Mouse (Mus musculus) urinary bladder, postnatal 10 days (tissue): ENCODE data around the gene Scgb3a1.

Experiments used
- DNase-seq: peaks from one replicate; pipeline ENCODE4 v3.0.0; 2022; ENCODE audit warnings: low spot score

Gene Scgb3a1

DNA sequence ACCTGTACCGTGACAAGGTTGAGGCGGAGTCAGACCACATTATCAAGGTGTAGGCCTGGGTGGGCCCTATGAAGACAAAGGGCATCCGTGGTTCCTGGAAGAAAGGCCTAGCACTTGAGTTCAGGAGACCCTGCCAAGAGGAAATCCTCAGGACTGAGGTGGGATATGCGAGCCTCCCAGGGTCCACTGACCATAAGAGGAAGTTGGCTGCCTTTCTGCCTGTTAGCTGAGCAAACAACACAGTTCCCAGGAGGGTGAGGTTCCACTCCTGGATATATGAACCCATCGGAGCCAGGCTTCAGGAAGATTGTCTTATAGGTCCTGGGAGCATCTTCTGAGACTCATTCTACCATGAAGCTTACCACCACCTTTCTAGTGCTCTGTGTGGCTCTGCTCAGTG lies at the start of gene Scgb3a1:
Scgb3a1 (plus strand) TSS at position 301 of the 400 bp plus-strand sequence.
- DNase-seq, result no peak

DNA sequence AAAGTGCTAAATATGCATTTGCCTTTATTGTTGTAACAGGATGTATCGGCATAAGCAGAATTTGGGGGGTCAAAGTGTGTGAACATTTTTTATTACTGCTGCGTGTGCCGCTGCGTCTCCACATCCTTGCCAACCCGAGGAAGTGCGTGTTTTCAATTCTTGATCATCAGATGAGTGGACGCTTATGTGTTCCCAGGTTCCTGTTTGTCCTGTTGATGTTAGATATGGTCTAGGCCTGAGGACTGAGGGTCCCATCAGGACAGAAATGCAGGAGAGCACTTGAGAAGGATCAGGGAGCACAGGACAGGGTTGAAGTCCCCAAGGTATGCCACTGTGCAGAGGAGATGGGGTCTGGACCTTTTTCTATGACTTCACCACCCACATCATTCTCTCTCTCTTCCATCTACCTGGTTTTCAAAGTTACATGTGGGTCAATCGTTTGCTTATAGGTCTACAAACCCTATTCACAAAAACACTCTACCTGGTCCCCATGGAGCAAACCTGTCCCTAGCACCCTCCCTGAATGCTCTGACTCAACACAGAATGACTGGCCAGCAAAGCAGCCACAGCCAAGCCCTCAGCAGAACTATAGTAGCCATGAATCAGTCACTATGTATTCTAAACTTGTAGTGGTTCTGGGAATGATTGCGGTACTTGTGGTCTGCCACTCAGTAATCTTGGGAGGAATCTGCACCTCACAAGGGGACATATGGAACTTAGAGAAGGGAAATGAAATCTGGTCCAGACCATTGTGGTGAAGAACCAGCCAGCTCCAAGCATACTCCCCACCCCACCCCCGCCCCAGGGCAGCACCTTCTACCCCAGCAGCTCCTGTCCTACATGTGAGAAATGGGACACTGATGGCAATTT lies 47.3 kb upstream of the Scgb3a1 start:
- DNase-seq, result no peak

DNA sequence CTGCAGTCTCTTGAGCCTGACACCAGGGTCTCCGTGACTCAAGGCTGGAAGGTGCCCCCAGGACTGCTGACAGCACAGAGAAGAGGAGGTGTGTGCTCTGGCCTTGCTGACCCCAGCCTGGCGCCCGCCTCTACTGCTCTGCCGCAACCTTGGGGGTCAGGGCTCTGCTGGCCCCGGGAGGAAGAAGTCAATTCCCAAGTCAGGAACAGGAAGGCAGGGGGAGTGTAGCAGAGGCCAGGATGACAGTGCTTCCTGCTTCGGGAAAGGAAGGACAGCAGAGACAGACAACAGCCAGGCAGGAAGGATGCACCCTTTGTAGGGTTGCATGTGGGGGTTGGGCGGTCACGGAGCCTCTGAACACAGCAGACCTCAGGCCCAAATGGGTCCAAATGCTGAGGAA lies 44.9 kb upstream of the Scgb3a1 start:
- no peak for DNase-seq

DNA sequence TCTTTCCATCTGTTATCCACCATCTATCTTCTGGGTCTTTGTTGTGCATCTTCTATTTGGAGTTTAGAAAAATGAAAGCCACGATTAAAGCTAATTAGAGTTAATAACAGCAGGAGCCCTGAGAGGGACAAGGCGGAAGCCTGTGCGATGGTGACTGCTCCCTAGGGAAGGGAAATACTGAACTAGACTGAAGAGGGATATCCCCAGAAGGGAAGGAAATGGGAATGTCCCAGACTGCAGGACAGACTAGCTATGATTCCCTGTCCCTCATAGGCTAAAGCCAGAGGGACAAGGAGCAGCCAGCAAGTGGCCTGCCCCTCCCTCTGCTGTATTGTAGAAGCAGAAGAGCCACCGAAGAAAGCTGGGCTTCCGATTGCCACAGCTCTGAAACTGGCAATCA lies 41.5 kb upstream of the Scgb3a1 start:
- DNase-seq, result no peak

DNA sequence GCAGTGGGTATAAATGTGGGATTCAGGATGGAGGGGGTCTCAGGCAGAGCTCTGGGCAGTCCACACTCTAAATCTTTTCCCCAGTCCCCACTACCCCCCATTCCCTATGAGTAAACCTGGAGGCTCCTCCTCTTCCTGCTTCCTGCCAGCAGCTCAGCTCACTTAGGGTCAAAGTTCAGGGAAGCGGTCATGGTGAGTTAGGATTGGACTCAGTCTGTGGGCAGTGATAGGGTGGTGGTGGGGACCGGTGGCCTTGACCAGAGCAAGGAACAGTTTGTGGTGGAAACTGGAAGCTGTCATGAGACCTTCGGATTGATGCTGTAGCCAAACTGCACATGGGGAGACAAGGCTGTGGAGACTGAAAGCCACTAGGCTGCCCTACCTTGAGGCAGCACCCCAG lies 39.3 kb upstream of the Scgb3a1 start:
- DNase-seq, result no peak

DNA sequence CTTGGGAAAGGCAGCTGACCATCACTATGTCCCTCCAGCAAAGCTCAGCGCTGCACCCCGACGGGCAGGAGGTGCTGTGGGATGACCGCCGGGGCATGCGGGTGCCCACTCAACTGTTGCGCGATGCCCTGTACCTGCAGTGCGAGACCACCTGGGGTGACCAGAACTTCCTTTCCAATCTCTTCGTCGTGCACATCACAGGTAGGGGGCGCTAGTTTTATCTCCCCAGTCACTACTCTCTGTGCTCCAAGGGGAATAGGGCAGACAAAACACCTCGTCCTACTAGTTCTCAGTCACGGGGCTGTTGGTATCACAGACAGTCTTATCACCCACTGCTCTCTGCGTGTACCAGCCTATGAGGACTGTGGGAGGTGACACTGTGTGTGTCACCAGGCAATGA lies 37.5 kb upstream of the Scgb3a1 start:
- no peak for DNase-seq

DNA sequence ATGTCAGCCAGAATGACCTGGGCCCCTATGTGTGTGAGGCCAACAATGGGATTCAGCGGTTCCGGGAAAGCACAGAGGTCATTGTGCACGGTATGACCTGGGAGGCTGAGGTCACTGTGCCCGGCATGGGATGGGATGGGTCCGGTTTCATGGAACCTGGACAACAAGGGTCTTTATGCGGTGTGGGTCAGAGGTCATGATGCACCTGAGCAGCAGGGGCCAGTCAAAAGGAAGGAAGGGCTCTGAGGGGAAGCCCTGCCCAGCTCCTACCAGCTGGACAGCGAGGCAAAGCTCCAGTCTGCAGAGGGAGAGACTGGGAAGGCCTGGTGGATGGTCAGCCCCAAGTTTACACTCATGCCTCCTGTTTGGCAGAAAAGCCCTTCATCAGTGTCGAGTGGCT lies 36.7 kb upstream of the Scgb3a1 start:
- no peak for DNase-seq

DNA sequence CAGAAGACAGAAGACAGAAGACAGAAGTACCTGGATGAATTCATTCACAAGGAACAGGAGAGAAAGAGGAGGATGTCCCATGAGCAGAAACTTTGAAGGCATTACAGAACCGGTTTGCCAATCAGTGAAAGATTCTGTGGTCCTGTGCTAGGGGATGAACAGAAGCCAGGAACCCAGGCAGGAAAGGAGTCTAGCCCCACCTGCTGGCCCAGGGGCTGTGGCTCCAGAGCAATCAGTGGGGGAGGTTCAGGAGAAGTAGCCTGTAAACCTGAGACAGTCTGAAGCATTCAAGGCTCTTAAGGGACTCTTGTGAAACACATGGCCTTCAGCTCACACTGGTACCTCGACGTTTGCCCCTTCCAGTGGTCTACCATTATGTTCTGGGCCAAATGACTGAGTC lies 32.3 kb upstream of the Scgb3a1 start:
- no peak for DNase-seq

DNA sequence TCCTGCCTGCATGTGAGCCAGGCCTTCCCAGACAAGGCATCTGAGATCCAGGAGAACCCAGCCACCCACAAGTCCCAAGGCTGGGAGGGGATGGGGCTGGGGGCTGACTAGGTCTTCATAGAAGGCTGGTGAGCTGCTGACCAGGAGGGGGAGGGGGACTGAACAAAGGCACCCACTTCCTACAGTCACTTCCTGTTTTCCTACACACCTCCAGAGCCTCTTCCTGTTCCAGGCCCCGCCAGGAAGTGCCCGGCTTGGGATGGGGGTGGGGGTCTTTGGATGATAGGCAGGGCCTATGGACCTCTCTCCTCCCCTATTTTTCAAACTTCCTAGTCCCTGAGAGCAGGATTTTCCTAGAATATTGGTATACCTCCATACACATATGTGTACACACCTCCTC lies 31.2 kb upstream of the Scgb3a1 start:
- no peak for DNase-seq

DNA sequence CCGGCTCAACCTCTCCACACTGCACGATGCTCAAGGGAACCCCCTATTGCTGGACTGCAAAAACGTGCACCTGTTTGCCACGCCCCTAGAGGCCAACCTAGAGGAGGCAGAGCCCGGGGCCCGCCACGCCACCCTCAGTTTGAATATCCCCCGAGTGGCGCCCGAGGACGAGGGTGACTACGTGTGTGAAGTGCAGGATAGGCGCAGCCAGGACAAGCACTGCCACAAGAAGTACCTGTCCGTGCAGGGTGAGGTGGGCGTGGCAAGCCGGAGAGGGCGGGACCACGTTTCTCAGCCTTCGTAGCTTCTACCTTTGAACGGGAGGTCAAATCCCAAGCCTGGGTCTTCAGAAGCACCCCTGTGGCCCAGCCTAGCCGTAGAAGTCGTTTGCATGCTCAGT lies 29.3 kb upstream of the Scgb3a1 start:
- DNase-seq, result no peak

DNA sequence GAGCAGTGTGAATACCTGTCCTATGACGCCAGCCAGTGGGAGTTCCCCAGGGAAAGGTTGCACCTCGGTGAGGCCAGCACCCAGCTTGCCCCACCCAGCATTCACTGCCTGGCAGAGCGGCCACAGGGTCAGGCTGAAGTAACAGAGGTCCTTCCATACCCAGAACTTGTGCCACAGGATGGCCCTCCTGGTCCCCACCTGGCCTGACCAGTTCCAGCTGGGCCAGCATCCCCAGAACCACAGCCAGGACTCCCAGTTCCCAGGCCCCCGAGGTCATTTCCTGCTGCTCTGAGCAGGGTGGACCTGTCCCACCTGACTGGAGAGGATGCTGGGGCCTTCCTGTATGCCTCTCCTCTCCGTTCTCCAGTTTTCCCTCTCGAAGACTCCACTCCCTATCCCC lies 27.7 kb upstream of the Scgb3a1 start:
- no peak for DNase-seq

DNA sequence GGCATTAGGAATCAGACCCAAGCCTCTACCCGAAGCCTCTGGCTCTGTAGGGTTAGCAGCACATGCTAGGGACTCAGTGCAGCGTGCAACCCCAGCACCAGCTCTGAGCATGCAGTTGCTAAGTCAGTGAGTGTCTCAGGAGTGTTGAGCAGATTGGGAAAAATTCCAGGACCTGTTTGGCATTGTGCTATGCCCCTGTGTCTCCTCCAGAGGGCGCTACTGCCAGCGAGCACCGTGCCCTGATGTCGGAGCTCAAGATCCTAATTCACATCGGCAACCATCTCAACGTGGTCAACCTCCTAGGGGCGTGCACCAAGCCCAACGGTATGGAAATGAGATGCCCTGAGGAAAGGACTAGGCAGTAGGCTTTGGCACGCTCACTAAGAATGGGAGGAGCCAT lies 27.0 kb upstream of the Scgb3a1 start:
- DNase-seq, result no peak

DNA sequence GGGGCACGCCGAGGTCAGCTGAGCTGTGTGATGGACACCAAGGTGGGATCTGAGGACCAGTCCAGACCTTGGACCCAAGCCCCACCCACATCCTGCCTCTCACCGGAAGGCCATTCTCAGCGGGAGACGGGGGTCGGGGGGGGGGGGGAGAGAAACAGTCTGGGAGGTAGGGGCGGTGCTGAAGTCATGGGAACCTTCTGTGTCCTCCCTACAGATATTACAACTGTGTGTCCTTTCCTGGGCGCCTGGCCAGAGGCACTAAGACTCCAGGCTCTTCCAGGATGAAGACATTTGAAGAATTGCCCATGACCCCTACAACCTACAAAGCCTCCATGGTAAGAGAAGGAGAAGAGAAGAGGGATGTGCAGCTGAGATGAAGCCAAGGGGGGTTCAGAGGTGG lies 17.7 kb upstream of the Scgb3a1 start:
- DNase-seq, result no peak

DNA sequence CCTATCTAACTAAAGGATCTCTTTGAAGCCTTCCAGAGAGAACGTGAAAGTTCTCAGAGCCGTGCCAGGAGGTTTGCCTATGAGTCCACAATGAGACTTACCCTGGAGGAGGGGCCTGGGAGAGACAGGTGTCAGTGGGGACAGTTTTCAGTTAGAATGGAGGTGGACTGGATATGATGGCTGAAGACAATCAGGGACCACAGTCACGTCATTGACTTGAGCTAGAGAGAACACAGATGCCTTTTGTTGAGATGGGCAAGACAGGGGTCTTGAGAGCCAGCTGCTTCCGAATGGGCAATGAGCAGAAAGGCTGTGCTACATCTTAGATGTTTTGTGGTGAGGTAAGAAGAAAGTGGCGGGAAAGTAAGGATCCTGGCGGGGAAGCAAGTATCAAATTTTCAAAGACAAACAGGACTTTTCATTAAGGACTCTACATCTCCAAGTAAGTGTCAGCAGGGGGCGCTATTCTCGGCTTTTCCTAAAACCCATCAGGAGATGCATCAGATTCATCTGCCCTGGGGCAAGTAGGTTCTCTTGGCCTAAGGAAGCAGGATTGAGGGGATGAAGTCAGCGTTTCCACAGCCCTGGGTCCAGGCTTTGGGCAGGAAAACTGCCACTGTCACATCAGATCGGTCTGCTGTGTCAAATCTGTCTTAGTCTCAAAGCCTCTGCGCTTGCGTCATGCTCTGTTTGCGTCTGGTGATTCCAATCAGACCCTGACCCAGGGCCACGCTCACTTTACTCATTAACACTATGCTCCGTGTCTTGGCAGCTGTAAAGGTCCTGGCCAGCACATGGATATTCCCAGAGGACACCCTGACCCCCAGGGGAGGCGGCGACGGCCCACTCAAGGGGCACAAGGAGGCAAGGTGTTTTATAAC lies 13.1 kb upstream of the Scgb3a1 start:
- no peak for DNase-seq

DNA sequence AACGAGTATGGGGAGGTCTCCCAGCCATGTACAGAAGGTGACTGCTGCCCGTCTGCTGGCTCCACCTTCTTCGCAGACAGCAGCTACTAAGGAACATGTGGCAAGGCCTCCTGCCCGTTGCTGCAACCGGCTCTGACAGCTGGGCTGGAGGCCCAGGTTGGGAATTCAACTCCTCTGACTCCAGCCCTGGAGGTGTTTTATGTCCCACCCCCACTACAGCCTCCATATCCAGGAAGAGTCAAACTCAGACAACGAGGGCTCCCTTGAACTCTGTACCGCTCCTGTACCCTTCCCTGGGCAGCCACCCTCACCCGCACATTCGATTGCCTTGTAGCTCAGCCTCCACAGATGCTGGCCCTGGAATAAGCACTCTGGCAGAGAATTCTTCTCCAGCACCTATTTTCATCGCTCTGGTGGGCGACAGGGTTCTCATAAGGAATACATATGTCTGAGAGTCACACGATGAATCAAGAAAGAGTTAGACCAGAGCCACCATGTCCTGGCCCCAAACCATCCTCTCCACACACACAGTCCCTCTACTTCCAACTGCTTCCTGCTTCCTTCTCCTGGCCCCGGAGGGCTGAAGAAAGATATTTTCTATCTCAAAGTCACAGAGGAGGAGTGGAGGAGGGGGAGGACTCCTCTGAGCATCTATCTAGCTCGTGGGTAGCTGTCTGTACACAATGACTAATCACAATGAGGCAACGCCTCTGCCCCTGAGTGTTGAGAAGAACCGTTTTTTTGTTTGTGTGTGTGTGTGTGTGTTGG lies 12.2 kb upstream of the Scgb3a1 start:
- no peak for DNase-seq

DNA sequence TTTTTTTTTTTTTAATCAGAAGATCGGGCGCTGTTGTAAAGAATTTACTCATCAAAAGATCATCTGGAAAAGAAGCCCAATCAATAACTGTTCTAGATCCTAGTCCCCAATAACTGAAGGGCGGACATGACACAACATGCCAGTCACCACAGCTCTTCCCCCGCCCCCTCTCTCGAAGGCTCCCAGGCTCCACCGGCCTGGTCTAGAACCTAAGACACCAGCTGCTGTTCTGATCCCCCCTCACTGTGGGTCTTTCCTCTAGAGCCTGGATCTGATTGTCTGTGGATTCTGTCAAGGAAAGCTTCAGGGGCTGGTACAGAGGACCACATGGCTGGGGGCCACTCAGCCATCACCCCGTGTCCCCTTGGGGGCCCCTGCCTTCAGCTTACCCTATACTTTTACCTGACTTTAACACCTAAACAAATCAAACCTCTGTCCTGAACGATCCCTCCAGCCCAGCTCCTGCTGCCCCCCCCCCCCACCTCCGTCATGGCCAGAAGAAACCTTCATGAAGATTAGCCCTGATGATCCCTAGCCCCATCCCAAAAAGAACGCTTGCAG lies 11.6 kb upstream of the Scgb3a1 start:
- DNase-seq, result no peak

DNA sequence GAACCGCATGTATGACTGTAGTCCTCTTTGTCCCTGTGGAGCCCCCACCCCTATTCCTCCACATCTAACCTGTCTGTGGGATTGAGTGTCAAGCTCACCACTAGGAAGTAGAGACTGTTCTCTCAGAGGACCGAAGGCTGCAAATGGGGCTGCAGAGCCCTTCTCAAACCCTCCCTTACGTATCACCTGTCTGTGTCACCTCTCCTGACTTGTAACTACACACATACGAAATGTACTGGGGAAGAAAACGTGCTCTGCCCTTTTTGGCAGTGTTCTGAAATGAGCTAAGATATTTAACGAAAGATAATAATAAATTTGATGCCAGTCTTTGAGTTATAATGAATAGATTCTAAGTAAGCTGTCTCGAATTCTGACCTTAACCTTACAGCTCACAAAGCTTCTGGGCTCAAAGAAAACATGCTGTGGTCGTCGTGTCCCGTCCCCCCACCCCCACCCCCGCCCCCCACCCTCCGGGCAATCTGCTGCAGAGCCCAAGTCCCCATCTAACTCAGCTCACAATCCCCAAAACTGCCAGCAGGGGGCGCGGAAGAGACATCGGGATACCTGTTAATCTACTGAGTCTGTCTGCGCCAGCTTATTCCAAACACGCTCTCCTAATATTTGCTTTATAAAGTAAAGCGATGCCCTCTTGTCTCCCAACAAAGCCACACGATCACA lies 10.9 kb upstream of the Scgb3a1 start:
- peak; percentile 52 for DNase-seq

DNA sequence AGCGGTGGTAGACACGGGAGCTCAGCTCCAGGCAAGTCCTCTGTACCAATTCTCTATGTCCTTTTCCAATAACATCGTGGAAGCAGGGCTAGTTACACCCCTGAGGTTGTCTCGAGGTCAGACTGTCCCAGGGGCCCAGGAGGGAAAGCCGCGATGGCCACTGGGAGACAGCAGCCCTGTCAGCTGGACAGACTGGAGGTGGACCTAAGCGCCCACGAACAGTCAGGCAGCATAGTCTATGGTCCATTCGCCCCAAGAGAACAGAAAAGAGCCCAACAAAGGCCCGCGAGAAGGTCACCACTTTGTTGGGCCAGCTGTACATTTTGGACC lies 10.4 kb upstream of the Scgb3a1 start:
- DNase-seq, result no peak

DNA sequence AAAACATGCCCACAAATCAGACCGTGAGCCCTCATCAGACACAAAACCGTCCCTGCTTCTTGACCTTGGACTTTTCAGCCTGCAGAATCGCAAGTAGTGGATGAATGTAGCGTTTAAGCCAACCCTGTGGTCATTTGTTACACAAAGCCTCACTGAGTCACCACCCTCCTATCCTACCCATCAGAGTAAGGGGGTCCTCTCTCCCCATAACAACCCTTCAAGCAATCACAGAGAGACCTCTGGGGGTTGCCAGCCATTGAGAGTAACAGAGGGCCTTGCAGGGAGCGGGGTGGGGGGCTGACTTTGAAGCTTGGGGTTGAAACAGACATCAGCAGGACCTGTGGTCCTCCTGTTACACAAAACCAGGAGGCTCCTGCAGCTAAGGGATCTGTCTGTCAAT lies 8.8 kb upstream of the Scgb3a1 start:
- no peak for DNase-seq

DNA sequence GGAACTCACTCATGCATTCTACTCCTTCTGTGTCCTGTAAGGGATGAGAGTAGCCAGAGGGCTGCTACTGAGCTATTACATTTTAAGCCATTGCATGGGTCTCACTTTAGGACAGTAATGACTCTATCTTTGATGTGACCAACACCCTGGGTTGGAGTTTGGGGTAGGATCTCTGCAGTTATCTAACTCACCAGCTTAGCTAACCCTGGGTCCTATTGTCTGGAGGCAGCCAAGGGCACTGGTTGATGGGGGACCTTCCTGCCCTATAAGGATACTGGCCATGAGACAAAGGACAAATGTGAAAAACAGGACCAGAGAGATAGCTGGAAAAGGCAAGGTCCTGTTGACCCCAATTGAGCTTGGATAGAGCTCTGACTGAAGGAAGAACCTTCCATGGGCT lies 7.9 kb upstream of the Scgb3a1 start:
- no peak for DNase-seq

DNA sequence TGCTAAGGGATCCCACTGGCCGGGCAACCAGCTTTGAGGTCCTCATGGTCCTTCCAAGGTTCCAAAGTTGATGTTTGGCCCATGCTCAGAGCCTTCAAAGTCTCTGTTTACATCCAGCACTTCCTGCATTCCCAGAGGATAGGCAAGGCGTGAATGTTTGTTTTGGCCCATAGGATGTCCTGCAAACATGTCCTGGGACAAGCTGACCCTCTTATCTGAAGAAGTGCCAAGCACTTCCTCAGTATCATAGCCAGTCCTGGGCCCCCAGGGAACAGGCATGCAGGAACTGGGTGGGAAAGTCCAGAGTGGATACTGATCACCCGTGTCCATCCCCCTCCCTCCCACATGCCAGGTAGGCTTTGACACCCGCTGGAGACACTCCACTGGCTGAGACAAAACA lies 5.3 kb upstream of the Scgb3a1 start:
- no peak for DNase-seq
